Mouse (Mus musculus) spleen, postnatal 10 days (tissue): ENCODE data around the gene Atg2a.
"Not testable (repeated sequence)": the region's sequence is repeated elsewhere in the genome, so short reads cannot be mapped to it uniquely, and the experiment has no call there.

Experiments
- DNase-seq, 2 experiments: peaks; one replicate each; pipeline ENCODE4 v3.0.0; 2021 to 2022; ENCODE audit warnings: low spot score in 2 of 2

Atg2a gene

GRCm38 (mm10) chr19:6276426-6277421 lies 35.3 kb downstream of the Atg2a start, which contains the start of gene Ehd1:
Gene Ehd1 (plus strand): TSS chr19:6276725.
- peak; percentile 96 to 99 for DNase-seq

GRCm38 (mm10) chr19:6277661-6278438 lies 36.4 kb downstream of the Atg2a start:
- peak in 1 of 2 experiments; percentile 56 for DNase-seq

GRCm38 (mm10) chr19:6278439-6279073 lies 37.1 kb downstream of the Atg2a start:
- DNase-seq = no peak

DNA sequence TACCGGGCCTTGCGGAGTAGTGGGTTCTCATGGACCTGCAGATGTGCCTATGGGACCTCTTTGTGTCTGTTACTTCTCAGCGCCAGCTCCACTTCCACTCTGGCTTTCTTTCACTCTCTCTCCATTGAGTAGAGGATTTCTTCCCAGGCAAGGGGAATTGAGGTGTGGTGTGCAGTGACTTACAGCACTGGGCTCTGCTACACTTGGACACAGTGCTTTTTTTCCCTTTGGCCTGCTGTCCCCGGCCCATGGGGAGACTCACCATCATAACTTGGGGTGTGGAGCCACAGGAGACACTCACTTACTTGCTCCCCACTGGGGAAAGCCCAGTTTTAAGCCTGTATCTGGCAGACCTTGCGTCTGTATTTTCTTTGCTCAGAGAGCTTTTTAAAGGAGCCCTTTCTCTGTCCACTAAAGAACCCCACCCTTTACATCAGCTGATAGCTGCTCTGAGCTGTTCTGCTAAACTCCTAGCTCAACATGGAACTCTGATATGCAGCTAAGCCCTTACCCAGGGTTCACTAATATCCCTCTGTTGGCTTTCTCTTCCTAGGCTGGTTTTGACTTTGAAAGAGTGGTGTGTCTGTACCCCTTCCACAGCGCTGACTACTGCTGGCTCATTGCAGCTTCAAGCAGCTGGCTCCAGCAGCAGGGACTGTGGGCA lies 38.1 kb downstream of the Atg2a start:
- DNase-seq = no peak

DNA sequence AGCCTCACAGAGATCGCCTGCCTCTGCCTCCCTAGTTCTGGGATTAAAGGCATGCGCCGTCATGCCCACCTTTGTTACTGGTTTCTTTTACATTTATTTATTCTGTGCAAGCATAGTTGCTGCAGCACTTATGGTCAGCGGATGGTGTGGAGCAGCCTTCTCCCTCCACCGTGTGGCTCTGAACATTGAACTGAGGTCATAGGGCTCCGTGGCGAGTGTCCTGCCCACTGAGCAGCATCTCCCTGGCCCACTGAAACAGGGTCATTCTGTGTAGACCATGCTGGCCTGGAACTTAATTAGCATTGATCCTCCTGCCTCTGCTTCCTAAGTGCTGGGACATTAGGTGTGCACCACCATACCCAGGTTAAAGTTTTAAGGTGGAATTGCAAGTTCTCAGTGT lies 39.1 kb downstream of the Atg2a start:
- no peak for DNase-seq

GRCm38 (mm10) chr19:6281122-6282020 lies 39.9 kb downstream of the Atg2a start:
- DNase-seq = no peak

DNA sequence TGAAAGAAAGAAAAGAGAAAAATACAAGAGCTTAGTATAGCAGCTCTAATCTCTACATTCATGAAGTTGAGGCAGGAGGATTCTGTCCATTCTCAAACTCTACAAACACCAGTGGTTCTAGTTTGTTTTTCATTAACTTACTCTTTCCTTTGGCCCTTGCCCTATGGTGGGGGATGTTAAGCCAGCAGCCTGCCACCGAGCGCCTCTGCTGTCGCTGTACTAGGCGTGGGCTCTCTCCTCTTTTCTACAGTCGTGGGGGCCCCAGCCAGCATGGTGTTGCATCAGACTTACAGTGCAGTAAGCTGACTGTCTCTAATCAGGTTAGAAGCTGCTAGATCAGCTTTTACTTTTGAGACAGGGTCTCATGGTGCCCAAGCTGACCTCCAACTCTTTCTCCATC lies 41.5 kb downstream of the Atg2a start:
- DNase-seq = no peak

GRCm38 (mm10) chr19:6284502-6284901 lies 43.0 kb downstream of the Atg2a start:
- no peak for DNase-seq

DNA sequence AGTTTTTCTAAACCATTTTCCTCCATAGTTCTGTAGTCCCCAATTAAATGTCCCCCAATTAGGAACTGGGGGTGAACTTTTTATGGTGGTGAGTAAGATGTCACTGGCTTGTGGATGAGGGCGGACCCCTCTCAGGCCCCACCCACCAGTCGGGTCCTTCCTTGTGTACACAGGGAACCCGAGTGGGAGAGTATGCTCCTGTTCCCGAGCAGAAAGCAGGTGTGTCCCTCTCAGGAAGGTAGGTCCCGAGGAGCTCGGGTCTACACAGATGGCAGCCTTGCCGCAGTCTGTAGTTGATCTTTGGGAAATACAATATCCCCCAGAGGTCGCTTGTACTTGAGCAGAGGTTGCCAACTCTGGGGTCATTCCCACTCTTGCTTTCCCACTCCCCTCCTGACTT lies 43.8 kb downstream of the Atg2a start:
- DNase-seq = no peak

- no peak for DNase-seq
Measured at GRCm38 (mm10) chr19:6285632-6286433, 44.4 kb downstream of the Atg2a start.

DNA sequence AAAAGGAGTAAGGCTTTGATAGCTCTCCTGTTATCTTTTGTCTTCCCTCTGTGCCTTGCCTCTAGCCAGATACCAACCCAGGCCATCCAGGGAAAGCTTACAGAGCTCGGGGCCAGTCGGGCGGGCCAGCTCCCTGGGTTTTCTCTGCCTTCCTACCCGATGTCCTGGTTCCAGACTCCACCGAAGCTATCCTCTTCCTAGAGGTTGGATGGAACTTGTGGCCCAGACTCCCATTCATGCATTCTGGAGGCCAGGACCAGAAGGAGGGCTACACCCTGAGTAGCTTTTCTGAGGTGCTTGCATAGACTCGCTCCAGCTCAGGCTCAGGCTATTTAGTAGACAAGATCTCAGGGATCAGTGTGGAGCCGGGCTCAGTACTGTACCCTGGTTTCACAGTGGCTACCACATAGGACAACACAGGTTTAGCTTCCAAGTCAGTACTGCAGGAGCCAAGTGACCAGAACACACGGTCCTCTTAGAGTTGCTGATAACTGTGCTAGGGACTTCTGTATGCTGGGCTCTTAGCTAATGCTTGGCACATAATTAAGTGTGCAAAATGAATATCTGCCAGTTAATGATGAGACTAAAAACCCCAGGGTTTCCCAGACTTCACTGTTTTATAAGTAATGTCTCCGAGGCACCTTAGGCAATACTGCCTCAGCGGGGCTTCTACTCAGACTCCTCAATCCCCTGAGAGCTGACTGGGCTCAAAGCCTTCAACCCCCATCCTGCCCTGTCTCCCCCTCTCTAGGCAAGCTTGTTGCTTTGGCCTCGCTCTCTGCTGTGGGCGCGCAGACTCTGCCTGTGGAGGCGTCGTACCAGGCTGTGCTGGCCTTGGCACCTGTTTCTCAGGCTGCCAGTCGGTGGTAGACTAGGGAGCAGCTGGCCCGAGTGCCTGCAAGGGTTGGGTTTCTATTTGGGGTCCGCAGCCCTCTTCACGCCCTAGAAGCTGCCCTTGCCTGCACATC lies 45.2 kb downstream of the Atg2a start:
- no peak for DNase-seq

GRCm38 (mm10) chr19:6288236-6288894 lies 46.9 kb downstream of the Atg2a start:
- no peak for DNase-seq

DNA sequence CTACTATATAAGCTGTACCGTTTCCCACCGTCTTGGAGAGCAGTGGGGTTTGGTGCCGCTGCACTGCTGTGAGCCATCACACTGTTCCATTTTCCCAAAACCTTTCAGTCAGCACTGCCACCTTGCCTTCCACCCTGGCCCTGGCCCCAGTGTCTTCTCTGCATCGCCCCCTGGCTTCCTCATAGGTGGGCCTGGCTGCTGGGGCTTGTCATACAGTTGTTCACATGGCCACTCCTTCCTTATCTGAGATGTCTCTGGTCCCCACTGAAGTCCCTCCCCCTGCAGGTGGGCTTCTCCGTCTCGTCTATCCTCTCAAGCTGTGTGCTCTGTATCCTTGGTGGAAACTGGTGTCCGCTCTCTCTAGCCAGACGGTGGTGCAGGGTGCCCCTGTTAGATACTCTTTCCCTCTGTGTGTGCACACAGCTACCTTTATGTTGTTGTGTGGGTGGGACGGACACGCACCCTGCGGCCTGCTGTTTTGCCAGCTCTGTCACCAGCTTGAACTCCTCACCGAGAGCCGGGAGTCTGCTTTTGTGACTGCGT lies 48.3 kb downstream of the Atg2a start:
- DNase-seq = no peak

DNA sequence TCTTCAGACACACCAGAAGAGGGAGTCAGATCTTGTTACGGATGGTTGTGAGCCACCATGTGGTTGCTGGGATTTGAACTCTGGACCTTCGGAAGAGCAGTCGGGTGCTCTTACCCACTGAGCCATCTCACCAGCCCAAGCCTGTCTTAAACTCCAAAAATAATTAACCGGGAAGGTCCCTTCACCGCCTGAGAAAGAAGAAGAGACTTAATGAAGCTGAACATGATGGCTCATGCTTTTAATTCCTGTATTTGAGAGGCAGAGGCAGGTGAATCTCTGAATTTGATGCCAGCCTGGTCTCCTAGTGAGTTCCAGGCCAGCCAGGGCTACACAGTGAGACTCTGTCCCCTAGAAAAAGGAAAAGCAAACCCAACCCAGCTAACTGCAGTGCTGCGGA lies 49.2 kb downstream of the Atg2a start:
- DNase-seq = not testable (repeated sequence)

GRCm38 (mm10) chr19:6291117-6291781 lies 49.8 kb downstream of the Atg2a start:
- no peak for DNase-seq

DNA sequence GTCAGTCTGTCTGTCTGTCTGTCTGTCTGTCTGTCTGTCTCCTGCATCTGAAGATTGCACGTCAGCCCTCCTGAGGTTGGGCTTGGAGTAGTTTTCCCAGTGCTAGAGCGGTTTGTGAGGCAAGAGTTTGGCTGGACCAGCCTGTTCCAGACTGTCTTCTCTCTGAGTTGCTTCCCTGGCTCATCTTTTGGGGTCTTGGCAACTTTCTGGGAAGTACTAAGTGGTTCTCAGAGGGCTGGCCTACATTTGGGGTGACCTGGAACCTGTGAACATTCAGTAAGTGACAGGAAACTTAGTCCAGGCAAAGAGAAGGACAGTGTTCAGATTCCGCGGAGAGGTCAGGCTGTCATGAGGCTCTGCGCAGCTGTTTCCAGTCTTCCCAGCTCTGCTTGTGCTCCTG lies 50.8 kb downstream of the Atg2a start:
- DNase-seq = no peak

DNA sequence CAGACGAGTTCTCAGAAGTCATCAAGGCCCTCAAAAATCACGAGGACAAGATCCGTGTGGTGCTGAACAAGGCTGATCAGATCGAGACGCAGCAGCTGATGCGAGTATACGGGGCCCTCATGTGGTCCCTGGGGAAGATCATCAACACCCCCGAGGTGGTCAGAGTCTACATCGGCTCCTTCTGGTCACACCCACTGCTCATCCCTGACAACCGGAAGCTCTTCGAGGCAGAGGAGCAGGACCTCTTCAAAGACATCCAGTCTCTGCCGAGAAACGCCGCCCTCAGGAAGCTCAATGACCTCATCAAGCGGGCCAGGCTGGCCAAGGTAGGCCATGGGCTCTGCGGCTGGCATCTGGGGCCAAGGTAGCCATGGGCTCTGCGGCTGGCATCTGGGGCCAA lies 52.8 kb downstream of the Atg2a start:
- DNase-seq = no peak
